Mouse (Mus musculus) adrenal gland, postnatal 25 days (tissue): ENCODE results near the gene Oat. TPM values are rescaled to one million over a fixed set of nuclear protein-coding genes. Genes with fewer than 3 reads are reported as not detected.

Experiments used
- DNase-seq: peaks from one replicate; pipeline ENCODE4 v3.0.0; 2021; ENCODE audit warnings: mixed read lengths
- total RNA-seq: library from RNA; stranded (reverse); gene quantifications from 2 replicates; pipeline ENCODE4 v1.2.3, GENCODE M21; 2021

Oat gene
- total RNA-seq, 1 experiment from 2014 or later = 132 TPM

DNA sequence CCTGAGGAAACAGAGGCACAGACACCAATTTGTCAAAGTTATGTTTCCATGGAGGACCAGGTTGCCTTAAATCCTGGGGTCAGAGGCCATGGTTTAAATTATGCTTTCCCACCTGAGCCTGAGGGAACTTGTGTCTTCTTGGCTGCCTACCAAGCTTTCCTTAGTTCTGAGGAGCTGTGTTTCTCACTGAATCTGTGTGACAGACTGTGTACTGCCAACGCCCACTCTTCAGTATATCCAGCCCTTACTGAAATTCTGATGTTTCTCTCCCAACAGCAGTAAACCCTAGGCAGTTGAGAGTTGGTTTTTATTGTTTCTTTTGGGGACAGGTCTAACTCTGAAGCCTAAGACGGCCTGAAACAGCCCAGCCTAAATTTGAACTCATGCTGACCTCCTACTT is 17.6 kb upstream of the Oat start:
- no peak for DNase-seq

- DNase-seq = no peak
These were observed 13.4 kb upstream of the Oat start for GRCm38 (mm10) chr7:132589610-132590009.

GRCm38 (mm10) chr7:132587167-132587566 is 11.0 kb upstream of the Oat start:
- DNase-seq = no peak

DNA sequence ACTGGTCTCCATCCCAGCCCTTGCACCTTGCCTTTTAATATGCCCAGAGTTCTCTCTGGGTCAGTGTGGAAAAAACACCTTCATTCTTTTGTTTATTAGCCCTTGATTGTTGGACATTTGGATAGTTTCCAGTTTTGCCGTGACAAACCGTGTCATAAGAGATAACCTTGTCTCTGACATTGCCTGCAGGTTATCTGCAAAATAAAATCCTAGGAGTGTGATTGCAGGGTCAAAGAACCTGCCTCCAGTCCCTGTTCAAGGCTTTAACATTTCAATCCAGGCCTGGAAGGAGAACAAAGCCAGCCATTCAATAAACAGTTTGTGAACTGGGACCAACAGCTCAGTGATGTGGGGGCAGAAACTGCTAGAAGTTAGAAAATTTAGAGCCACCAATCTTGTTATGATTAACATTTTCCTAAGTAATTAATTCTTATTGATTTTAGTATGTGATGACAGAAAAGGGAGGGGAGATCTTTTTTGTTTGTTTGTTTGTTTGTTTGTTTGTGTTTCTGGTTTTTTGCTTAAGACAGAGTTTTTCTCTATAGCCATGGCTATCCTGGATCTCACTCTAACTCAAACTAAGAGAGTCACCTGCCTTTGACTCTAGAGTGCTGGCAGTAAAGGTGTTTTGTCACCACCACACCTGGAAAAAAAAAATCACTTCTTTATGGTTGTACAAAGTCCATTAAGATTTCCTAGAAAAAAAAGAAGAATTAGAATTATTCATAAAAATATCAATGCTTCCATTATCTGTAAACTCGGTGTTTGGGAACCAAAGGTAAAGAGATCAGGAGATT is 9.7 kb upstream of the Oat start:
- DNase-seq = no peak

DNA sequence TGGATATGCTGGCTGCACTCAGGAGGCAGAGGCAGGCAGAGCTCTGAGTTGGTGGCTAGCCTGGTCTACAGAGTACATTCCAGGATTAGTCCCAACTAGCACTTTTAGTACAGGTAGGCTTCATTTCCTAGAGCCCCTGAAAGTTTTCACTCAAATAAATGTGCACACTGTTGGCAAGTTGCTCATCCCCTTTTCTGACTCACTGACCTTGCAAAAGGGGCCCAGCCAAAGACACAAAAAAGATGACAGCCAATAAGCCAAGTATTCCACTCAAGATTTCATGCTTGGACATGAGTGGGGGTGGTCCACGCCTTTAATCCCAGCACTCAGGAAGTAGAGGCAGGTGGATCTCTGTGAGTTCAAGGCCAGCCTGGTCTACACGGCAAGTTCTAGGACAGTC is 5.2 kb upstream of the Oat start:
- no peak for DNase-seq

- DNase-seq = no peak
These were observed 4.3 kb upstream of the Oat start for GRCm38 (mm10) chr7:132580511-132580910.

DNA sequence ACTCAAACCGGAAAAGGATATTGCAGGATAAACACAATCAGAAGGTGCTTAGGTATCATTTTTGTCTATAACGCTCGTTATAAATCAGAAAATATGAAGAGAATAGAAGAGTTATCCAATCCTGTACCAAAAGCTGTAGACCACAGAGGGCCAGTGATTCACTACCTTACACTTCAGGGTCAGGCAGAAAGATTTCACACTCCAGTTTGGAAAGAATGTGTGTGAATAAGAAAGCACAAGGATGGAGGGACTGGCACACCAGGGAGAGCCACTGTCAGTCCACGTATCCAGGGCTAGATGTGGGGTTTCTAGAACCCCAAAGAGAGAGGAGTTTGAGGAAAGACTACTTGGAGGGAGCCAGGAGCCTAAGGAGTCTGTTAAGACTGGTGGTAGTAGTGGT is 693 bp upstream of the Oat start:
- DNase-seq = no peak

- peak; percentile 83 for DNase-seq
These were observed 575 bp downstream of the Oat start for GRCm38 (mm10) chr7:132575623-132576022.

- DNase-seq = no peak
These were observed 1.6 kb downstream of the Oat start for GRCm38 (mm10) chr7:132574646-132575045.

DNA sequence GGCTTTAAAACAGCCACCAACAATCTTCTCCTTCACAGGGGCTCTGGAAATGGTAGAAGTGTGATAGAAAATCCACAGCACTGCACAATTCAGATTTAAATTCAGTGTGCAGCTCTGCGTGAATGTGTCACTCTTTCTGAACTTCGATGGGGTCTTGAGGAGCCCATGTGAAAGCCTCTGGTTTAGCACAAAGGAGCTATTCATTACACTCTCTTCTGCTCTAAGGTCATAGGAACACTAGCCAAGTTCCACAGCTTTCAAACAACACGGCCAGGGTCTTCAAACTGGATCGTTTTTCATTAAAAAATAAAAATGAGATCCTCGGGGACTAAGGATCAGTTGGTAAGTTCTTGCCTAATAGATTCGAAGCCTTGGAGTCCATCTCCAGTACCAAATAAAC is 3.0 kb downstream of the Oat start:
- DNase-seq = no peak

GRCm38 (mm10) chr7:132572738-132573137 is 3.5 kb downstream of the Oat start:
- no peak for DNase-seq

DNA sequence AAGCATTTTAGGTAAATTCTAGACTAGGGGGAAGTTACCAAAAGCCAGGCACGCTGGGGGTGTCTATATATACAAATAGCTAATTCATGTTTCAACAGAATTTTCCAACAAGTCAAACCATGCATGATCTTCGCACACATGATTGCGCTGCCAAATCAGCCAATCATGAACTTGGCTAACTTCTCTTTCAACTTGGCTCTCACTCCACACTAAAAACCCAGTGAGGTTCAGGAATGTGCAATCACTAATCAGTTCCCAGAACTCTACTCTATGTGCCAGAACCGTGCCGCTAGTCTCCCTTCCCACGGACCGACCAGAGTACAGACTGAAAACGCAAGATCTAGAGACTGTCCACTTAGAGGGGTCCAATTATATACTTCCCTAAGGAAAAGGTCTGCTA is 4.7 kb downstream of the Oat start:
- DNase-seq = no peak

GRCm38 (mm10) chr7:132570071-132570470 is 6.1 kb downstream of the Oat start:
- no peak for DNase-seq

DNA sequence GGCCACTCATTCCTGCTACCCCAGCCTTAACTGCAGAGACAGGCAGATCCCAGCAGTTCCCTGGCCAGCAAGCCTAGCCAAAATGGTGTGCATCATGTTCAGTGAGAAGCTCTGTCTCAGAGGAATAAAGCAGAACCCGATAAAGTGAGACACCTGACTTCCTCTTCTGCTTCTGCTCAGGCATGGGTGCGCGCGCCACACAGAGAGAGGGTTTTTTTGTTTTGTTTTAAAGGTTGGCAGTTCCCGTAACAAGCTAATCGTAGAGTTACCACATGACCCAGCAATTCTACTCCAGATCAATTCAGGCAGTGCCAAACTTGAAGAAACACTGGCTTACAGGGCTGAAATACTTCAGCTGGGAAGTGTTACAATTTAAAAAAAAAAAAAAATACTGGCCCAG is 7.4 kb downstream of the Oat start:
- no peak for DNase-seq

- no peak for DNase-seq
These were observed 10.4 kb downstream of the Oat start for GRCm38 (mm10) chr7:132565831-132566230.

GRCm38 (mm10) chr7:132559138-132559766 is 16.9 kb downstream of the Oat start:
- DNase-seq = no peak

GRCm38 (mm10) chr7:132558141-132558736 is 18.0 kb downstream of the Oat start:
- no peak for DNase-seq

- no peak for DNase-seq
These were observed 19.6 kb downstream of the Oat start for GRCm38 (mm10) chr7:132556575-132556974.

DNA sequence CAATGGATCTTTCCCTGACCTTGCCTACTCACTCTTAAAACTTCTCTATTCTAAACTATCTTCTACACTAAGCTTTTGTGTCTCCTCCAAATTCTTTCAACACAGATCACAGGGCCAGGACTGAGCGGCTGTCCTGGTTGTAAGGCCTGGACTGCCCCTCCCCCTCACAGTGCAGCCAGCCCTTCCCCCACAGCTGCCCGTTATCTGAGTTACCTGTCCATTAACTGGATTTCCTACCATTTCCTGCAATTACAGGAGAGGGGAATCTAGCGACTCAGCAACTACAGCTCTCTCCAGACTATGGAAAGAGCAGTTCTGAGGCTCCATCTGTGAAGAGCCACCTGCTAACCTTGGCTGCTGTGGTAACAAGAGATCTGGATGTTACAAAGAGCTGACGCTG is 20.3 kb downstream of the Oat start:
- no peak for DNase-seq

GRCm38 (mm10) chr7:132554091-132554490 is 22.1 kb downstream of the Oat start:
- DNase-seq = no peak

DNA sequence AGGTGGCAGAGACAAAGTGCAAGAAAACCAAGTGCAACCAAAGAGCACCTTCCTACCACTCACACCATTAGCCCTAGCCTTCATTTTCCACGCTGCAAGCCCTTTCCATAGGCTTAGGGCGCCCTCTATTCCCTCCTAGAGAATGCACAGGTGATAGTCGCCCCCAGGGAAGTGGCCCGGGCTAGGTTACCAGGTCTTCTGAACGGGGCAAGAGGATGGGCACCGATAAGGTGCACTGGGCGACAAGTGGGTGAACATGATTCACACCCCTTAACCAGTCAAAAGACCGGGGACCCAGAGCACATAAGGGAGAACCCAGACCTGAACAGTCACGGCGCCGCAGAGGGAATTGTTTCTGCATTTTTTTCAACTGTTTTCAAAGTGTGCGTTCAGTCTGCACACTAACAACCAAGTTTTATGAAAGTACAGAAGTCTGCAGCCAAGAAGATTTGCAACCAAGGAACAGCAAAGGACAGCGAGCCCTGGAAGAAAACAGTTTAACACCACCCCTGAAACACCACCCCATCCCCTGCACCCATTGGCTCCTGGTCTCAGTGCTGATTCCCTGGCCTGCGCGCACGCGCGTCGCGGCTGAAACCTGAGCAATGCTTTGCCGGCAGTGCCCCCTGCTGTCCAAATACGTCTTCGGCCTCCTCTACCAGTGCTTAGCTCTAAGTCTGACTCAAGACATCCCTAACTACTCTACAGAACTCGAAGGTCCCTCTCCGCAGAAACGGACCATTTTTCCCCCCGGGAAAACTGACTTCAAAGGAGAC is 24.7 kb downstream of the Oat start:
- DNase-seq = peak; percentile 97

DNA sequence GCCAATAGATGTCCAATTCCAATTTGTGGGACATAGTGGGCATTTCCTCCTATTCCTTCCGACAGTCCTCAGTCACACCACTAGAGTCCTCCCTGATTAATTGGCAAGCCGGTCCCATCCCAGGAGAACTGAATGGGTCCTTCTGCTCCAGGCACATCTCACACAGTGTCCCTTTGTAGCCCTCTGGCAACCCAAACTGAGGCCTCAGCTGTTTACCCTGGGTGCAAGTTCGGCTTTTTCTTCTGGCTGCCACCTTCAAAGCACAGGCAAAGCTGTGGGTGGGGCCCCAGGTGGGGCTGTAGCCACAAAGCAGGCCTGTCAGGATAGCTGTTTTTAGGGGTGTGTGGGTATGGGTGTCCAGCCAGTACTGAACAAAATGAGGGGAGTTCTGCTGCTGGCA is 29.1 kb downstream of the Oat start:
- DNase-seq = no peak

GRCm38 (mm10) chr7:132542427-132542826 is 33.8 kb downstream of the Oat start:
- no peak for DNase-seq
